ENCODE assay signal across 9 mouse cellular contexts in genomic region chr12:67430318-67430950, GRCm38 (mm10).
A peak's percentile ranks its signal among the peaks of the same experiment; 100 is the strongest.
DNase-seq lines count a peak whose midpoint lies in the region; ATAC-seq and TF ChIP-seq lines count a peak whose summit lies in the region.
"Had no signal": no experiment of that assay in that cellular context is flagged by ENCODE, and none has a peak within 500 bp of the region (broad histone marks: within the 10 kb centered on the region; RNA-seq: fewer than 3 reads in every experiment).

No protein-coding gene starts in this region.

- 46% methylated on average over 6 of the region's 6 CpGs for WGBS in heart, embryonic 12.5 days

- no peaks in the 10 kb centered on the region for H3K27me3 ChIP-seq in heart, embryonic 12.5 days (replicated peaks)
- H3K27me3 ChIP-seq in E14TG2a.4 (ENCODE audit: insufficient read depth, low read length): no peaks in the 10 kb centered on the region
- H3K27me3 ChIP-seq: megakaryocyte, embryonic 14.5 days had no signal

- DNase-seq in heart, postnatal 4 days: peak; percentile 21
- peak; percentile 57 for DNase-seq in brain, embryonic 18.5 days (ENCODE audit: low read depth, low spot score)
- DNase-seq in kidney, postnatal 4 days: peak; percentile 56 to 57
- DNase-seq in right cerebral cortex, adult 2 months (ENCODE audit: low spot score in 2 of 2): peak; percentile 32 to 60
- DNase-seq in spleen, postnatal 36 days (ENCODE audit: low spot score in 2 of 2): no peak
- no peak for DNase-seq in lung, adult 18-20 months

- TF ChIP-seq CTCF in E14TG2a.4 (conservative IDR thresholded peaks at IDR 0.05; ENCODE audit: low read length): peak; percentile 23

- ATAC-seq in heart, embryonic 12.5 days (ENCODE audit: insufficient number of reproducible peaks, low FRiP score): no peak

- no peak overlapping the region for H3K9ac ChIP-seq in heart, embryonic 12.5 days

- no peaks in the 10 kb centered on the region for H3K4me1 ChIP-seq in heart, embryonic 12.5 days (replicated peaks)
- H3K4me1 ChIP-seq in E14TG2a.4 (replicated peaks; ENCODE audit: low read depth, low read length): no peaks in the 10 kb centered on the region
- H3K4me1 ChIP-seq: megakaryocyte, embryonic 14.5 days had no signal

- no peak overlapping the region for H3K4me3 ChIP-seq in heart, embryonic 12.5 days
- no peak overlapping the region for H3K4me3 ChIP-seq in E14TG2a.4 (replicated peaks; ENCODE audit: low read length)
- H3K4me3 ChIP-seq: megakaryocyte, embryonic 14.5 days had no signal

- H3K27ac ChIP-seq in heart, embryonic 12.5 days (ENCODE audit: poor library complexity, severe bottlenecking): no peak overlapping the region

- H3K4me2 ChIP-seq in heart, embryonic 12.5 days: no peak overlapping the region

- no peaks in the 10 kb centered on the region for H3K36me3 ChIP-seq in heart, embryonic 12.5 days
- no peaks in the 10 kb centered on the region for H3K36me3 ChIP-seq in E14TG2a.4 (ENCODE audit: insufficient read depth, low read length)

- H3K9me3 ChIP-seq in heart, embryonic 12.5 days (replicated peaks): no peaks in the 10 kb centered on the region
- H3K9me3 ChIP-seq in E14TG2a.4 (ENCODE audit: low read length): peaks cover 4% of the 10 kb centered on the region
- H3K9me3 ChIP-seq: megakaryocyte, embryonic 14.5 days had no signal

Comparison
In these comparisons a context has a peak if more than half of its experiments do, and no peak if none do; other contexts are left out.
1. DNase-seq: peak in heart, postnatal 4 days (single experiment), brain, embryonic 18.5 days (single experiment), kidney, postnatal 4 days (2 of 2) and right cerebral cortex, adult 2 months (2 of 2); none in spleen, postnatal 36 days (0 of 2) and lung, adult 18-20 months (0 of 2).